Mouse (Mus musculus) cortical plate, adult 2 months (tissue): ENCODE measurements around the gene Sdk1. TPM values are rescaled to one million over a fixed set of nuclear protein-coding genes. Genes with fewer than 3 reads are reported as not detected.
A peak's percentile ranks its signal among the peaks of the same experiment; 100 is the strongest.

Experiments
- H3K27ac ChIP-seq: fragments of 200-500 bp; 2 replicates; pipeline ENCODE4 v1.5.1; 2012; ENCODE audit warnings: low read length, control low read depth, inconsistent platforms; ENCODE audit not compliant: insufficient read depth
- H3K4me1 ChIP-seq: fragments of 200-500 bp; 2 replicates; pipeline ENCODE4 v1.6.1; 2011; ENCODE audit warnings: low read length; ENCODE audit not compliant: control insufficient read depth, insufficient read depth
- H3K4me3 ChIP-seq: fragments of 200-500 bp; 2 replicates; pipeline ENCODE4 v1.5.1; 2011; ENCODE audit warnings: mild to moderate bottlenecking, low read length, control low read depth; ENCODE audit not compliant: insufficient read depth
- CTCF ChIP-seq: fragments of 200-500 bp; IDR thresholded peaks from 2 replicates; pipeline ENCODE4 v1.5.1; 2011; ENCODE audit warnings: mild to moderate bottlenecking, control low read depth, low read length; ENCODE audit not compliant: insufficient read depth; ENCODE audit errors: extremely low read depth
- POLR2A ChIP-seq: fragments of 200-500 bp; IDR thresholded peaks from 2 replicates; pipeline ENCODE4 v1.6.1; 2011; ENCODE audit warnings: mild to moderate bottlenecking, low read length, control low read depth; ENCODE audit not compliant: insufficient read depth; ENCODE audit errors: extremely low read depth
- polyA plus RNA-seq: library from polyadenylated mRNA; depleted of rRNA; stranded (reverse); fragments of >200 nt; gene quantifications from 2 replicates; pipeline ENCODE4 v1.2.3, GENCODE M21; 2012; rRNA removed

Gene Sdk1
- 2.5 and 3.3 TPM in 2 replicates for polyA plus RNA-seq

DNA sequence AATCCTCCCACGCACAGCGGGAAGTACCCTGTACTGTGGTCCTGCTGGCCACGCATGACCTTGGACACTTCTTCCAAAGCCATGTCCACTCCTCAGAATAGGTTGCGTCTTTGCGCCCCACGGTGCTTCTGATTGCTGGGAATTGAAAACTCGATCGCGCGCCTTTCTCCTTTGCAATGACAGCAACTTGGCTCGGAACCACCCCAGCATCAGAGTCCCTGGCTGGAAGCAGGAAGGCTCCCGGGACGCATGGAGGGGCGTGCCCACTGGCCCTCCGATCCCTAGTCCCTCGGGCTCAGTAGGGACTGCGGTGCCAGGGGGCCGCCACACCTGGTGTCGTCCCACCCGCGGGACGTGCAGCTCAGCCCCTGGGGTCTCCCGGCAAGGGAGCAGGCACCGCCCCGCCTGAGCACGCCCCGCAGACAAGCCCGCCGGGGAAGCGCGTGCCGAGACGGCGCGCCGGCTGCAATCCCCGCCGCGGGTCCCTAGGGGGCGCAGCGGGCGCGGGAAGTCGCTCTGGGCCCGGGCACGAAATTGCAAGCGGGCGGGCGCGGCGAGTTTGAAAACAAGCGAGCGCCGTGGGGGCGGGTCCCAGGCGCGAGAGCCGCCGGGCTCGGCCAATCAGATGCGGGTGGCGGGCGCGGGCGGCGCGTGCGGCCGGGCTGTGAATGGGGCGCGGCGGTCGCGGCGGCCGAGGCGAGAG lies at the start of gene Sdk1:
Gene Sdk1 (plus strand): TSS at position 650 of the 703 bp plus-strand sequence.
- TF ChIP-seq CTCF = peak; percentile 22; the same call in 1 of the 2 replicates
- no peak for TF ChIP-seq POLR2A
- H3K27ac ChIP-seq = no peak within 1 kb of the TSS
- no peaks in the 10 kb centered on the region for H3K4me1 ChIP-seq
- H3K4me3 ChIP-seq = peak within 1 kb of the TSS; percentile 15

DNA sequence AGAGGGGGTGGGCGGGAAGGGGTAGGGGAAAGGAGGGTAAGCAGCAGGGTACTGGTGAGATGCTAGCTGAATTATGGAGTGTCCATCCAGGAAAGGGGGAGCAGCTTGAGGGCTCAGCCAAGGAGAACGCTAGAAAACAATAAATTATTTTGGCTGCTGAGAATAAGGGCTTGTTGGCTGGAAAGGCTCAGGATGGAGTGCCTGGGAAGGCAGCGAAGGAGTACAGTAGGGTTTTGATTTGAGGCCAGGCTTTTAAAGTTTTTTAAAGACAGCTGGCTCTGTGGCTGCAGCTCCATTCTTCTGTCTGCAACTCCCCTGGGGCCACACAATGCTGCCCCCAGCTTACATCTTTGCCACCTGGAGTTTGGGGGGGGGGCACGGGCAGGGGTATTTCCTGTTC lies 44.0 kb upstream of the Sdk1 start:
- H3K4me3 ChIP-seq = no peak overlapping the region
- no peaks in the 10 kb centered on the region for H3K4me1 ChIP-seq
- no peak overlapping the region for H3K27ac ChIP-seq
- TF ChIP-seq CTCF (no peak), POLR2A (no peak)

DNA sequence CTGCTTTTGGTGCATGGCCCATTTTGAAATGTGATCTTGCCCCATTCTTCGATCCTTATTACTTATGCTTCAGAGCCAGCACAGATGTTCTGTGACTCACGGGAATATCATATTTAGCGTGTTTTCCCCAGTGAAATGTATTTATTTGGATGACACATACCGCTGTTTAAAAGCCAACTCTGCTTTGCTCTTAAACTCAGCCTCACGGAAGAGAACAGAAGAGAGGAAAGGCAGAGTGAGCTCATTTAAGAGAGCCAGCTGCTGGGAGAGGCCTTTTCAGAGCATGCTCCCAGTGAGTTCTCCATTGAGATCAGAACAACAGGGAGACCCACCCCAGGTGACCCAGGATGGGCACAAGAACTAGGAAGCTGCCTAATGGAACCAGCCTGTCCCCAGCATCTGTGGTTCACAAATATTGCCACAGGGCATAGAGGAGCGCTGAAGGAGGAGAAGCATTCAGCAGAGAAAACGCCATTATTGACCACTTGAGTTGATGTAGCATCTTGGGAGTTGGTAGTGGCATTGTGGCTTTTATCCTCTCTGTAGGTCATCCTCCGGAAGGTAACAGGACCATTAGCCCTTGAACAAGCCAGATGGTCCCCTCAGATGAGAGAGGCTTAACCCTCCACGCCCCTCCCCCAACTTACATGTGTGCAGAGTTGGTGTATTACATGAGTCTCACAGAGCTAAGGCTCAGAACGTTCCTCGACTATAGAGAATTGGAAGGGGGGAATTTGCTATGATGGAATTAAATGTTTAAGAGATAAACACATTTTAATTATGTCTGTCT lies 38.8 kb upstream of the Sdk1 start:
- no peak for TF ChIP-seq POLR2A

DNA sequence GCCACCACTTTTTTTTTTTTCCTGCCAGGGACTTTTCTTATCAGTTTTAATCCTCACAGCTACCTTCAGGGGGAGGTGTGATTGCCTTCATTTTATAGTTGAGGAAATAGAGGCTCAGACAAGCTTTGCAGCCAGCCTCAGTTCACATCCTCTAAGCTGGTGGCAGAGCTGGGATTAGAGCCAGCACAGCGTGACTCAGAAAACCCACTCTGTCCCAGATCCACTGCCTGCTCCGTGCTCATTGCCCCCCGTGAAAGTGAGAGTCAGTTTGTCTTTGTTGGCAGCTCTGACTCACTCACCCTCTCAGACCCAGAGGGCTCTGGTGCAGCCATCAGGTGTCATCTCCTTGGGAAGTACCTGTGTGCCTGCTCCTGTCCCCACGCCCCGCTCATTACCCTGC lies 34.2 kb upstream of the Sdk1 start:
- Histone ChIP-seq H3K4me3 (no peak overlapping the region), H3K27ac (no peak overlapping the region), H3K4me1 (no peaks in the 10 kb centered on the region)
- no peak for TF ChIP-seq POLR2A
- no peak for TF ChIP-seq CTCF

More for the DNA sequence above, 38.8 kb upstream of the Sdk1 start:
- H3K4me3 ChIP-seq = no peak overlapping the region
- H3K4me1 ChIP-seq = no peaks in the 10 kb centered on the region
- H3K27ac ChIP-seq = no peak overlapping the region

DNA sequence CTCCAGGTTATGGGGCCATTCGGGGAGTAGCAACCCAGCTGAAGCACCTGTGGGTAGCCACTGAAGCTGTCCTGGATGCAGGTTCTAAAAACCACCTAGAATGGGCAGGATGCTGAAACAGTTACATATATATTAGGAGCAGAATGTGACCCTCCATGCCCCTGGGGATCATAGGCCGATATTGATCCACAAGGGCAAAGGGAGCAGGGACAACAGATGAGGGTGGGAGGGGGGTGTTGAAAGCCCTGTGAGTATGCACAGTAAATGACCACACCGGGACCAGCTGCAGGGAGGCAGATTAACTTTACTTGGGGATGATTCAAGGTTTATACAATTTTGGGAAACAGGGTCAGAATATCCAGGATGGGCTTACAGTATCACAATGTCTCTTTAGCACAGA lies 16.0 kb upstream of the Sdk1 start:
- H3K4me3 ChIP-seq = no peak overlapping the region
- no peaks in the 10 kb centered on the region for H3K4me1 ChIP-seq
- no peak overlapping the region for H3K27ac ChIP-seq
- TF ChIP-seq CTCF (no peak), POLR2A (no peak)

DNA sequence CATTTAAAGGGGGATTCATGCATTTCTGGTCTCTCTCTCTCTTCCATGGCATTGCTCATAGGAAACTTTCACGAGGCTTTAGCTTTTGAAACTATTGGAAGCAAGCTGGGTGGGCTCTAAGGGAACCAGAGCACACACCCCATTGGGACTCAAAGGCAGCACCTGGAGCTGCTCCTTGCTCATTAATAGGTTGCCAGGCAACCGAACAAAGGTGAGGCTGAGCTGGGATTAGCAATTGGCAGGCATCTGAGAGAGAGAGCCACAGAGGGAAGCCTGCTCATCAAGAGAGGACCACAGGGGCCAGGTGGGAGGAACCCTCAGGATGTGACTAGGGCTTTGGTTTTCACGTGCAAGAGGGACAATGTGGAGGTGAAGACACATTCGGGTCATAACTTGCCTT lies 7.0 kb upstream of the Sdk1 start:
- no peak overlapping the region for H3K4me3 ChIP-seq
- no peak for TF ChIP-seq POLR2A
- no peak for TF ChIP-seq CTCF
- no peak overlapping the region for H3K27ac ChIP-seq
- H3K4me1 ChIP-seq = no peaks in the 10 kb centered on the region

DNA sequence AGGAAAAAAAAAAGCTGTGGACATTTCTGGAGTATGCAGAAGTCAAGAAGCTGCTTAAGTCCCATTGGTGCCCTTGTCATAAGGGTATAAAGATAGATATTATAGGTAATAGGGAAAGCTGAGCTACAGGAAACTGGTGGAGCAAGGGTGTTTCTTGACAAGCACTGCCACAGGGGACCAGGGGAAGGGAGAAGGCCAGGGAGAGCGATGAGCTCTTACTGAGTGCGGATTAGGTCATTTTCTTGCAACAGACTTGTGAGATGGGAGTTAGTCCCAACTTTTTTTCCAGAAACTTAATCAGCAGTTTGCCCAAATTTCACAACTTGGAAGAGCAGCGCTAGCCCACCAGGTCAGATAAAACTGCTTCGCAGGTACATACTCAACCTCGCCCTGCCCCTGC lies 1.9 kb upstream of the Sdk1 start:
- TF ChIP-seq CTCF = no peak
- TF ChIP-seq POLR2A = no peak
- no peaks in the 10 kb centered on the region for H3K4me1 ChIP-seq
- no peak overlapping the region for H3K27ac ChIP-seq
- H3K4me3 ChIP-seq = no peak overlapping the region

DNA sequence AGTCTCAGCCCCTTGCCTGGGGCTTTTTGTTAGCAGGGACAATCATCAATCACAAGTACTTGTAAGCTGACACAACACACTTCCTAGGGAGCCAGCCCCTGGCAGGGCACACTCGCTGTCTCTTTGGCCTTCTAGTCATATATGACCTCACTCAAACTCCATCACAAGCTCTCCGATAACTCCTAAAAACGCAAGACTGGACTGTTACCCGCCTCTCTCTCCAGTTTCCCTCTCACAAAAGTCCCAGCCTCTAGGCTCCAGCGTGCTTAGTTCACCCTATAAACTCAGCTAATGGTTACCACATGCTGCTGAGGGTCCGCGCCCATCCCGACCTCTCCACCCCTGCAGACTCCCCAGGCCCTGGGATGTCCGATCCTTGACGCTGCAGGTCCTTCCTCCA lies 849 bp upstream of the Sdk1 start:
- TF ChIP-seq POLR2A = no peak
- no peak overlapping the region for H3K27ac ChIP-seq
- H3K4me1 ChIP-seq = no peaks in the 10 kb centered on the region
- peak overlapping the region; percentile 15; the same call in 1 of the 2 replicates for H3K4me3 ChIP-seq

DNA sequence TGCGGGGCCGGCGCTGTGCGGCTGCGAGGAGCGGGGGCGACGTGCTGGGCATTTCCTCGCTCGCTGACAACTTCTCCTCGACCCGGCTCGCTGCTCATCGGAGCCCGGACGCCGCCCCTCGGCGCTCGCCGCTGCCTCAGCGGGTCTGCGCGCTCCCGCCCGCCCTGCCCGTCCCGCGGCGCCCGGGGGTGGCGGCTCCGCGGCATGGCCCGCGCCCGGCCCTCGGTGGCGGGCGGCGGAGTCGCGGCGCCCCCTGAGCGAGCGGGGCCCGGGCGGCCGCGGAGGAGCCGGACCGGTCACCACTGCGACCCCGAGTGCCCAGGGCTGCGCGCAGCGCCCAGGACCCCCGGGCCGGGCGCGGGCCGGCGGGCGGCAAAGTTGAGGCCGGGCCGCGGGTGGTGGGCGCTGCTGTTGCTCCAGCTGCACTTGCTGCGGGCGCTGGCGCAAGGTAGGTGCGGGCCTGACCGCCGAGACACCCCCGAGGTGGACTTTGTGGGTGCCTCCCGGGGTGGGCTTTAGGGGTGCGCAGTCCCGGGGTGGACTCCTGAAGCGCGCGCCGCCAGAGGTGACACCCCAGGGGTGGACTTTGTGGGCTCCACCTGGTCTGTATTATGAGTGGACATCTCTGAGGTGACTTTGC lies 475 bp downstream of the Sdk1 start:
- no peak for TF ChIP-seq CTCF
- TF ChIP-seq POLR2A = no peak
- Histone ChIP-seq H3K27ac (no peak overlapping the region), H3K4me1 (no peaks in the 10 kb centered on the region), H3K4me3 (peak overlapping the region; percentile 15)
